Mouse (Mus musculus) B cell, adult 2 months (primary cell): ENCODE measurements around the gene Purb.
"Not testable (repeated sequence)": the region's sequence is repeated elsewhere in the genome, so short reads cannot be mapped to it uniquely, and the experiment has no call there.

Source experiments
- DNase-seq, 2 experiments: peaks; one replicate each; pipeline ENCODE4 v3.0.0; 2022

The Purb gene

DNA sequence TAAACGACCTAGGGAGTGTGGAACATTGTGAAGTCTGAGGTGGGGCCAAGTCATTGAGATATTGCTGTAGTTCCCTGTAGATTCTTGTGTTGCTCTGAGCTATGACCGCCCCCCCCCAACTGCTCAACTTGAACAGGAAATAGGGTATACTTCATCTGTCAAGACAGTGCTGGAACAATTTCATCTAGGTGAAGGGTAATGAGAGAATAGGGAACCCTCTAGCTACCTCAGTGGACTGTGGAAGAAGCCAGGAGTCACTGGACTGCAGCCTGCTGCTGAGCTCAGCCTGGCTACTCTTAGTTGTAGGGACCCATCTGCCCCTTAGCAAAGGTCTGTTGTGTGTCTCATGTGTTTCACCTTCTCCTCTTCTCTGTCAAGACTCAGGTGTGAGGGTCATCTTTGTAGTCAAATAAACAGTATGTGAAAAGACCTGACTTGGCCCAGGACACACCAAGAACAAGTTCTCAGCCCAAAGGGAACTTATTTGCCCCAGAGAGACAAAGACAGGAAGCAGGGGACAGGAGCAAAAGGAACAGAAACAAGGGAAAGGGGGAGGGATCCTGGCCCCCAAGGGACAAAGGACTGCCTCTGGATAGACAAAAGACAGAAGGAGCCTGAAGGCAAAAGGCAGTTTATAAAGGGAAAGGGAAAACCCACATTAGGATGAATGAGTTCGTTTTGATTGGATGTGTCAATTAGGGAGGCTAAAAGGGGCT, 8.7 kb upstream of the Purb start:
- DNase-seq: peak; percentile 39 to 41

- DNase-seq: no peak
These were observed 7.4 kb upstream of the Purb start for GRCm38 (mm10) chr11:6483103-6483502.

DNA sequence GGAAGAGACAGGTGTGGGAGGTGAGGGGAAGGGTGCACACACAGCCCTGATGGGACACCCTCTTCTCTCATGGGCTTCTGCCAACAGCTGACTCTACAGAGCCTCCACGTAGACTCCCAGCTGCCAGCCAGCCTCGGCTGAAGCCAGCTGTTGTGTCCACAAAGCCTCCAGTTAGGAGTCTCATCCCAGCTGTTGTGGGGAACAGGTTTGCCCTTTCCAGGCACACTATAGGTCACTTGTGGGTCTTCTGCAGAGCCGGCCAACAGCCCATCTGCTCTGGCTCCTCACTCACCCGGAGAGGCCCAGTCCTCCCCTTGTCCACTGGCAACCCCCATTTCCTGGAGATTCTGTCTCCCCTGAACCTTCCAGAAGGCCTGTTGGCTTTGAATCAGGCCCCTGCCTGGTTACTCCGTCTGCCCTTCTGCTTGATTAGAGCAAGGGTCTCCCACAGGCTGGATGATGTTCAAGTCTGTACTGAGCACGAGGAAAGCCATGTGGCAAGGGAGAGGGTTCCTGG, 6.0 kb upstream of the Purb start:
- DNase-seq: no peak

- no peak for DNase-seq
These were observed 5.1 kb upstream of the Purb start for GRCm38 (mm10) chr11:6480681-6481405.

- no peak for DNase-seq
These were observed 4.5 kb upstream of the Purb start for GRCm38 (mm10) chr11:6480191-6480590.

- no peak for DNase-seq
These were observed 3.5 kb upstream of the Purb start for GRCm38 (mm10) chr11:6479231-6479630.

- no peak for DNase-seq
These were observed 1.6 kb upstream of the Purb start for GRCm38 (mm10) chr11:6477350-6477749.

GRCm38 (mm10) chr11:6476876-6477275, 1.2 kb upstream of the Purb start:
- DNase-seq: no peak

- DNase-seq: peak; percentile 67 to 73
These were observed 614 bp downstream of the Purb start for GRCm38 (mm10) chr11:6474874-6475731.

- DNase-seq: no peak
These were observed 1.3 kb downstream of the Purb start for GRCm38 (mm10) chr11:6474381-6474780.

- no peak for DNase-seq
These were observed 3.6 kb downstream of the Purb start for GRCm38 (mm10) chr11:6472076-6472475.

DNA sequence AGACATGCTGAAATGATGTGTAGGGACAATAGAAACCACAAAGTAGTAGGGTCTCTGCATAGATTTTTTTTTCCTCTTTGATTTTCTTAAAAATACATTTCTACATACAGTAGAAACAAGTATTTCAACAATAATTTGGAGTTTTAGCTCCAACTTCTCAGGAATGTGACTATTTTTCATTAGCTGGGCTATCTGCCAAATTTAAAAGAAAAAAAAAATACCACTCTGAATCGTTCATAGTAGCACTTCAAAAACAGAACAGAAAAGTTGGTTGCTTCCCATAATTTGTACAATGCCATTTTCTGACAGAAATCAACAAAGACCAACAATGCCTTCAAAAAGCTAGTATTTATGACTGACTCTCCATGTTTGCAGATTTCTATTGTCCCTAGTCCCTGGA, 4.2 kb downstream of the Purb start:
- no peak for DNase-seq

DNA sequence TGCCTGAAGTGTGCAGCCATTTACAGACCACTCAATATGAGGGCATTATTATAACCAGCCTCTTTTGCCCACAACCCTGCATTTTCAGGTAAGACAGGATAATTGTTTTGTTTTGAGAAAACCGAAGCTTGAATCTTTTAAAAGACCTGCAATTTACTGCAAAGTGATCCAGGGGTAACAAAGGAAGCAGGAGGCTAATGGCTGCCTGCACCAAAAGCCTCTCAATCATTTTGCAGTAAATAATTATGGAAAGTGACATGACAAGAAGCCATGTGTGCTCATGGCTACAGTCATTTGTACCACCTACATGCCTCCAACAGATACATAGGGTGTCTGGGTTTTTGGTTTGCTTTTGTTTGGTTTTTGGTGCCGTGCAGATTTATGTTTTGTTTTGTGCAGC, 4.7 kb downstream of the Purb start:
- no peak for DNase-seq

- no peak for DNase-seq
These were observed 7.2 kb downstream of the Purb start for GRCm38 (mm10) chr11:6468541-6468940.

DNA sequence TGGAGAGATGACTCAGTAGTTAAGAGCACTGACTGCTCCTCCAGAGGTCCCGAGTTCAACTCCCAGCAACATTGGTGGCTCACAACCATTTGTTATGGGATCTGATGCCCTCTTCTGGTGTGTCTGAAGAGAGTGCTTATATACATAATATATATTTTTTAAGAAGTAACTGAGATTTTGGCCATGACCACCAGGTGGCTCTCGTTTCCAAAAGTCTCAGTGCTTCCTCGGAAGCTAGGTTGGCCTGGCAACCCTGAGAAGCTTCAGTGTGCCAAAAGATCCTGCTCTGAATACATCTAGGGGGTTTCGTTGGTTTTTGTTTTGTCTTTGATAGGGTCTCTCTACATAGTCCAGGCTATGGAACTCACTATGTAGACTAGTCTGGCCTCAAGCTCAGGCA, 10.6 kb downstream of the Purb start:
- DNase-seq: peak; percentile 83 to 85

DNA sequence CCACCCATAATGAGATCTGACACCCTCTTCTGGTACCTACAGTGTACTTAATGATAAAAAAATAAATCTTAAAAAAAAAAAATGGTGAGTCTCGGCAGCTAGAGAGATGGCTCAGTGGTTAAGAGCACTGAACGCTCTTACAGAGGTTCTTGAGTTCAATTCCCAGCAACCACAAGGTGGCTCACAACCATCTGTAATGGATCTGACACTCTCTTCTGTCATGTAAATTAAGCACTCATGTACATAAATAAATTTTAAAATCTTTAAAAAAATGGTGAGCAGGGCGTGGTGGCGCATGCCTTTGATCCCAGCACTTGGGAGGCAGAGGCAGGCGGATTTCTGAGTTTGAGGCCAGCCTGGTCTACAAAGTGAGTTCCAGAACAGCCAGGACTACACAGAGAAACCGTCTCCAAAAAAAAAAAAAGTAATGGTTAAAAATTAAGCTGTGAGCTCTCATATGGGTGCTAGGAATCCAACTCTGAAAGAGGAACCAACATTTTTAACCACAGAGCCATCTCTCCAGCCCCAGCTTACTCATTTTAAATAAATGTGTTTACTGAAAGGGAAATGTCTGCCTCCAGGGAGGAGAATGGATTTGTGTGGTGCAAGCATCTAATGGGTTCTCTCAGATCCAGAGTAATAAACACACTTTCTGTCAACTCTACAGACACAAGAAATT, 12.4 kb downstream of the Purb start:
- no peak for DNase-seq

DNA sequence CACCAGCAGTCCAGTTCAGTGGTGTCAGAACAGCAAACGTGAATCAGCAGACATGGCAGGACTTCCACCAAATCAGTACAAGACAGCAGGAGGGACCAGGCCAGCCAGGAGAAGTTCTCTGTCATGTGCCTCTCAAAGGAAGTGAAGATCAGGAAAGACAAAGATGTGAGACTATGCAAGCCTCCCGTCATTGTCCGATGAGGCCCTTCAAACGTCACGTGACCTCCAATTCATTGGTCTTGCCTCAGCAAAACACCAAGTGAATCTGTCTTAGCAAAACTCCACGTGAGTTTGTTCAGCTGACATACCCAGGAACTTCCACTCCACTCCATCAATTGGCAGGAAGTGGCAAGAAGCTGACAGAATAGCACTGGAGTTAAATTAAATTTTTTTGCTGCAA, 19.6 kb downstream of the Purb start:
- no peak for DNase-seq

GRCm38 (mm10) chr11:6448155-6448554, 27.6 kb downstream of the Purb start:
- not testable (repeated sequence) for DNase-seq

DNA sequence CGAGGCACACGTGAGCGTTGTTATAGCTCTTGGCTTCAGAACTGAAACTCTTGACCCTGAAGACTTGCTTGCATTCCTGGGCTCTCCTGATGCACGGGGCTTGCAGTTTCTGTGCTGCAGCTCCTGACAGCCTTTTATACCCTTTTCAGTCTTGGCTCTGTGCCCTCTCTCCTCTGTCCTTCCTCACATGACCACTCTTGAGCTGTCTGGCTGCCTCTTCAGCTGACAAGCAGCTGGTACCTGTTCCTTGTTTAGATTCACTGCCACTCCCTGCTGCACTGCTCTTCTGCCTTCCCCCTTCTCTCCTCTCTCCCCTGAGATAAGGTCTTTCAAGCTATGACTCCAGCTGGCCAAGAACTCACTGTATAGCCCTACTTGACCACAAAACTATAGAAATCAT, 28.2 kb downstream of the Purb start:
- DNase-seq: no peak

DNA sequence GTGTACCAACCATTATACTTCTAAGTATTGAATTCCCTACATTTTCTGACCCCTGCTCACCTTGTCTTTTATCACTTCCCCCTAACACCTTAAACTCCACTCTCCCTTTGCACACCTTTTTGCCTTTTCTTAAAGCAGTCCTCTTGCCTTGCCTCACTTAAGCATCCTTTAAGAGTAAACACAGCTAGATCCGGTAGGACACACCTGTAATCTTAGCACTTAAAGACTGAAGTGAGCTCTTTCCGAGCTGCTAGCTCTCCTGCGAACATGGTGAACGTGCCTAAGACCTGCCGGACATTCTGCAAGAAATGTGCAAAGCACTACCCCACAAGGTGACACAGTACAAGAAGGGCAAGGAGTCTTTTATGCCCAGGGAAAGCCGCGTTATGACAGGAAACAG, 29.8 kb downstream of the Purb start:
- no peak for DNase-seq

DNA sequence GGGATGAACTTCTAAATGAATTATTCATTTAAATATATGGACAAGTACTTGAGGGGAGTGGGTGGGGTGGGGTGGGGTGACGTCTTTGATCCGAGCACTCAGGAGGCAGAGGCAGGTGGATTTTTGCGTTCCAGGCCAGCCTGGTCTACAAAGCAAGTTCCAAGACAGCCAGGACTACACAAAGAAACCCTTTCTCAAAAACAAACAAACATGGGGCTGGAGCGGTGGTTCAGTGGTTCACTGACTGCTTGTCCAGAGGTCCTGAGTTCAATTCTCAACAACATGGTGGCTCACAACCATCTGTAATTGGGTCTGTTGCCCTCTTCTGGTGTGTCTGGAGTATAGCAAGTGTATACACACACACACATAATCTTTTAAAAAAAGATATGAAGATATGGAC, 30.3 kb downstream of the Purb start:
- no peak for DNase-seq

DNA sequence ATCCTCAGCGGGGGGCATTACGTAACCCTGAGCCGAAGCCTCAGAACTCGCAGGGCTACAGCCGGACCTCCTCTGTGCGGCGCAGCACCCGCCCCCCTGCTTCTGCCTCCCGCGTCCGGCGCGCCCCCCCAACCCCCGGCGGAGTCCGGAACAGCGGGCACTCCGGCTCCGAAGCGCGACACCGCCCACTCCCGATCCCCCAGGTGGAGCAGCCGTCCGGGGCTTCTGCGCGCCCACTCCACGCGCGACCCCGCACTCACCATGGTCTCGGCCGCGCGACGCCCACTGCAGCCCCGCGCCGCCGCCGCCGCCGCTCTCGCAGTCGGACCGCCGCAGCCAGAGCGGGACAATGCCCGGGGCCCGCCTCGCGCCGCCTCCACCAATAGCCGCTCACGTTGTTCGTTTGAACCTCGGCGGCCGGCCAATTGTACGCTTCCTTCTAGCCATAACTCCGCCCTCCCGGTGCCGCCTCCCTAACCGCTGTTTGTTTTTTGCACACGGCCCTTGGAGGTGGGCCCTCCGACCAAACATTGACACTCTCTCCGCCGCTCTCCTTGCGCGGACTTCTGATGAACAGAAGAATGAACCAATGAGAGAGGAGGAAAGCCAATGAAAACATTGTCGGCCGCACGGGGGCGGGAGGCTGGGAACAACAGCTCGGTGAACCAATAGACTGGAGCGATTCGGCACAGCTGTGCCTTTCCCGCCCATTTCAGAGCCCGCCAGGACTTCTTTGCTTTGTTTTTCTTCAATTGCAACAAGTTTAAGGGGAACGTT, 31.5 kb downstream of the Purb start, which contains the start of gene H2afv:
Gene H2afv, minus strand, starts transcription at position 367 of the 777 bp plus-strand sequence.
- peak; percentile 98 to 99 for DNase-seq
